Mouse (Mus musculus): ENCODE measurements around the gene Morn4.

Morn4 gene

DNA sequence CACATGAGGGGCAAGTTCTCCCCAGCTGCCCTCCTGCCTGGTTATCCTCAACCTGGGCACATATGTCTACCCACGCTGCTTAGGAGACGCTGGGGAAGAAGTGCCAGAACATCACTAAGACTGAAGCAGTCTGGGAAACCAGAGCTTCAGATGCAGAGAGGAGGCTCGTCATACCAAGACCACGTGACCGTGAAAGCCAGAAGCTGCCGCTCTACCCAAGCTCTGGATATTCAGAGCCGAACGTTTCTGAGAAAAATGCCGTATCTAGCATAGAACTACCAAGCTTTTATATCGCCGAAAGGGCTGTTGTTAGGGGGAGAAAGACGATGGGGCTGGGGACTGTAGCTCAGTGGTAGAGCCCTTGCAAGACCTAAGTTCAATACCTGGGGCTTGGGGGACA, 47.8 kb downstream of the Morn4 start:
- no peak for DNase-seq (ENCODE audit: low spot score)

DNA sequence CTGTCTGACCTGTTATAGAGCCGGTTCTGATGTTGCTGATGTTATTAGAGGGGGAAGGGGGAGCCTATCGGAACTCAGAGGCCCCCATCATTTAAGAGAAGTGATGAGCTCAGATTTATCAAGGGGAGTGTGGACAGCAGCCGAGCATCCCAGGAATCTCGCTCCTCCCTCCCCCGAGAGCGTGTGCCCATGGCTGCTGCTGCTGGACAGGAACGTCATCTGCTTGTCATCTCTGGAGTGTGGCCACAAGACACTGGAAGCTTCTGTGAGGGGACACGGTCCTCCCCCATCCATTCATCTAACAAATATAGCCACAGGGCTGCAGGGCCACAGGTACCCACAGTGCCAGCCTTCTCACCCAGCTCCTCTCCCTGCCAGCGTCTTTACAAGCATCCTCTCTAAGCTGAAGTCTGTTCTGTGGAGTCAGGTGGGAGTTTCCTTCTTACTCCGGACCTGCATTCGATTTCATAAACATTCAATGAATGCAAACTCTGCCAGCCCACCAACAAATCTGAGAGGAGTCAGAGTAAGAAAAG, 48.9 kb downstream of the Morn4 start:
- DNase-seq (ENCODE audit: low spot score), result no peak

DNA sequence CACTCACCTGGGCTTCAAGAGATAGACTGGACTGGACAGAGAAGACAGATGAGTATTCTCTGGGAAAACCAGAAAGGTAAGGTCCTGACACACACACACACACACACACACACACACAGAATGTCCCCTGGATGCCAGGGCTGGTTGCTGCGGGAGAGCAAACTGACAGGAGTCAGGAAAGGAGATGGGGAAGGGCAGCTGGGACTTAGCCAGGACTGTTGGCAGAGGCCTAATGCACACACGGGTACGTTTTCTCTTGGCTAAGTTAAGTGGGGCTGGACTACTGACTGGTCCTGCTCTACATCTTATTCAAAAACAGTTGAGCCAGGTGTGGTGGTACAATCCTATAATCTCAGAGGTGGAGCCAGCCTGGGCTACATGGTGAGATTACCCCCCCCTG, 49.8 kb downstream of the Morn4 start:
- no peak for DNase-seq (ENCODE audit: low spot score)

DNA sequence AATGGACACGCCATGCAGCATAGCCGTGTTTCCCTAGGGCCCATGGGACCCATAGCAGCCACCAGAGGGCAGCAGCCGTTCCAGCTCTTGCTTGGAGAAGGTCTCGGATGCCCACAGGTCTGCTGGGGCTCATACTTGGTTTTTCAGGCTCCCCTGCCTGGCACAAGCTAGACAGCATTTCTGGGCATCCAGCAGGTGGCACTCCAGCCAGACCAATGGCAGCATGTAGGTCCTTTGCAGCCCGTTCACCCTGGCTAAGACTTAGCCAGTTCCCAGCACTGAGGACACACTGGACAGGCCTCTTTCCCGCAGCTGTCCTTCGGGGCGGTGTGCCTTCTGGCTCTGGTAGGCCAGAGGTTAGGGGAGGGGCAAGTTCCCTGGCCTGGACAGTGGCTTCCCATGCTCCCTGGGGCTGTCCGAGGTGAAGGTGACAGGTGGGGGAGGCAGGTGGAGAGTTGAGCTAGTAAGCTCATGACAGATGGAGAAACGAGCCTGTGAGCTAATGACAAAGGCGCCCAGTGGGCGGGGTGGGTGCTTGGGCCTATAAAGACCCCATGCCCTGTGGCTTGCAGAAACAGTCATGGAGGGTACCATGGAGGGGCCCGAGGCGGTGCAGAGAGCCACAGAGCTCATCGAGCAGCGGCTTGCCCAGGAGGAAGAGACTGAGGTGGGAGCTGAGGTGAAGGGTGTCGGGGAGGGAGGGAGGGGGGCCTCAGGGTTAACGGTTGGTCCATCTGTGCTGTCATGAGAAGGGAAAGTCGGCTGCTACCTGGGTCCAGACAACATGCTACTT, 50.5 kb downstream of the Morn4 start, which contains the start of gene Ankrd2:
Gene Ankrd2 (plus strand): TSS at position 545 of the 793 bp plus-strand sequence.
- peak; percentile 49 for DNase-seq (ENCODE audit: low spot score)

DNA sequence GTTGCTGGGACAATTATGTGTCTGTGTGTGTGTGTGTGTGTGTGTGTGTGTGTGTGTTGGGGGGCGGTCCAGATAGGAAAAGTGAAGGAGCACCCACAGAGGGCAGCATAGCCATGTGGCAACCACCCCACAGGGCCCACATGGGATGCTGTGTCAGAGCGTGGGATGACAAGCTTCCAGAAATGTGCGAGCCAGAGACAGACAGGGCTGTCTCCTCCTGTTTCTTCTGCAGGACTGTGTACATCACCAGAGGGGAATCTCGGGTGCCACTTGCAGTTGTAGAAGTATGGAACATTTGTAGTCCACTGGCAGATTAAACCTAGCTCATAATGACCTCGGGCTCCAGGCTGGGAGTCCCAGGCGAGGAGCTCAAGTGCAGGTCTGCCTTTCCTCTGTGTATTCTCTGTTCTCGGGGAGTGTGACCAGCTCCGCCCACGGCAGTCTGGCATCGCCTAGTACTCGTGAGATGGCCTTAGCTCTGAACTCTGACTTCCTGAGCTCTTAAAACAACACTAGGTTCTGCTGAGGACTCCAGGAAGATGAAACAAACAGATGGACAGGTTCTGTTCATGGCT, 51.2 kb downstream of the Morn4 start:
- DNase-seq (ENCODE audit: low spot score), result no peak

DNA sequence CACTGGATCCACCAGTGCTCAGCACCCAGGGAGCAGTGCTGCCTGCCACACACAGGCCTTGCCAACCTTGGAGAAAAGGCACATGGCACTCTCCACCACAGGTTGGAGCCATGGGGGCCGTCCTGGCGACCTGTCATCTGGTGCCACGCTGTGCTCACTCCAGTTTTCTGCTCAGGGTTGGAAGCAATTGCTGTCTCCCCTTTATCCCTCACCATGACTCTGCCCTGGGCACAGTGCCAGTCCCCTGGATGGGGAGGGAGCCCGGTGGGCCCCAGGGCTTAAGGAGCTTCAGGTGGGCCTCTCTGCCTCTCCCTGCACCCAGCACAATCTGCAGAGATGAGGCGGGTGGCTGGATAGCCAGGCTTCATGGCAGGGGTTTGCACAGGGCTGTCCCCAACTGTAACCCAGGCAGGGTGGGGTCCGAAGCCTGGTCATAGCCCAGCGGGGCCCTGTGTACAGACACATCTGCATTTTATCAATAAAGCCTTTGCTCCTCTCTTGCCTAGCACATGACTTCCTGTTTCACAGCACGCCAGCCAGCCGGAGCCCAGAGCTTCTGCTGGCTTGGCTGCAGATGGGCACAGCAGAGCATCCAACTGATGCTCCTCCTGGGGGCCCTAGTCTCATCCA, 51.9 kb downstream of the Morn4 start:
- DNase-seq (ENCODE audit: low spot score), result no peak

DNA sequence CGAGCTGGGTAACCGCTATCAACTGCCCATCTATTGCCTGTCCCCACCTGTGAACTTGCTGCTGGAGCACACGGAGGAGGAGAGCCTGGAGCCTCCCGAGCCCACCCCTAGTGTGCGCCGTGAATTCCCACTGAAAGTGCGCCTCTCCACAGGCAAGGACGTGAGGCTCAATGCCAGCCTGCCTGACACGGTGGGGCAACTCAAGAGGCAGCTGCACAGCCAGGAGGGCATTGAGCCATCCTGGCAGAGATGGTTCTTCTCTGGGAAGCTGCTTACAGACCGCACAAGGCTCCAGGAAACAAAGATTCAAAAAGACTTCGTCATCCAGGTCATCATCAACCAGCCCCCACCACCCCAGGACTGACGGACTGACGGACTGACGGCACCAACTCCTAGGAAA, 52.5 kb downstream of the Morn4 start:
- no peak for DNase-seq (ENCODE audit: low spot score)

DNA sequence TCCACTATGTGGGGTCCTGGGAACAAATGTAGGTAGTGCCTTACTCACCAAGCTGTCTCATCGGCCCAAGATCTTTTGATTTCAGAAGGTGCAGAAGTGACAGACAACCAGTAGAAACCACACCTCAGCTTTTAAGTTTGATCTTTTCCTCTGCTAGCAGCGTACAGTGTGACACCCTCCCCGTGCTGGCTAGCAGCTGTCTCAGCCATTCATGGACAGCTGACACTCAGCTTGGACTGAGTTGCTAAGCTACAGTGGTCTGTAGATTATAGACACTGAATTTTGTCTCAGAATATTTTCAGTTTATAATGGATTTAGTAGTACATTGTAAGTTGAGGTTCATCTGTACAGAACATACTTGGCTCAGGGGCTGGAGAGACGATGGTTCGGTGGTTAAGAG, 55.0 kb downstream of the Morn4 start:
- no peak for DNase-seq (ENCODE audit: low spot score)

DNA sequence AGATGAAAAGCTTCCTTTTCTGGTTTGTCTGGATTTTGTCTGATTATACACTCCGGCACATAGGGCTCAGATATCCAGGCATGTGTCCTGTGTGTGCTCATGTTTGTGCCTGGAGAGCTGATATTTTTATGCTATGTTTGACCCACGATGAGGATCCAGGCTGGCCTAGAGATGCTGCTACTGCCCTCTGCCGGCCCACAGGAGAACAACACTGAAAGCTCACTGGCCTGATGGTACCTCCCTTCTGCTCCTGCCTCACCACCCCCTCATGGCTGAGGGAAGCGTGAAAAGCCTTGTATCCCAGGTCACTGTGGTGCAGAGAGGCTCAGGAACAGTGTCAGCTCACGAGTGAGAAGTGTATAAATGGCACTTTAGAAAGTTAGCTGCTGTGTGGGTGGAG, 60.0 kb downstream of the Morn4 start:
- no peak for DNase-seq (ENCODE audit: low spot score)
